Comparison of ENCODE assay signal across 7 mouse cellular contexts in genomic region chr19:6952712-6953037, GRCm38 (mm10). TPM values are rescaled to one million over a fixed set of nuclear protein-coding genes. Genes with fewer than 3 reads are reported as not detected.
DNase-seq lines count a peak whose midpoint lies in the region; ATAC-seq lines count a peak whose summit lies in the region.

No protein-coding gene starts in this region.

- H3K9ac ChIP-seq in embryonic facial prominence, embryonic 13.5 days, result peak overlapping the region; percentile 77
- no peak overlapping the region; the same call in 1 of the 2 replicates for H3K9ac ChIP-seq in limb, embryonic 11.5 days (ENCODE audit: low read length)
- peak overlapping the region; percentile 84 for H3K9ac ChIP-seq in midbrain, embryonic 13.5 days (replicated peaks)

- H3K36me3 ChIP-seq in embryonic facial prominence, embryonic 13.5 days, result peaks cover 42% of the 10 kb centered on the region
- peaks cover 5% of the 10 kb centered on the region; the same call in 1 of the 2 replicates for H3K36me3 ChIP-seq in limb, embryonic 11.5 days (ENCODE audit: control insufficient read depth, insufficient read depth, low read length)
- H3K36me3 ChIP-seq in midbrain, embryonic 13.5 days, result peaks cover 17% of the 10 kb centered on the region; the same call in 1 of the 2 replicates

- DNase-seq in adrenal gland, adult 2 months, result peak; percentile 90
- DNase-seq in heart, postnatal 4 days, result peak; percentile 48
- no peak for DNase-seq in limb, embryonic 11.5 days (ENCODE audit: low spot score)
- DNase-seq in yolk sac, embryonic 10.5 days (ENCODE audit: low spot score), result peak; percentile 62
- DNase-seq in right cerebral cortex, postnatal 25 days, result no peak

- H3K4me2 ChIP-seq in embryonic facial prominence, embryonic 13.5 days, result peak overlapping the region; percentile 91
- H3K4me2 ChIP-seq in limb, embryonic 11.5 days (ENCODE audit: low read depth, severe bottlenecking), result peak overlapping the region; percentile 79
- H3K4me2 ChIP-seq in midbrain, embryonic 13.5 days (replicated peaks), result peak overlapping the region; percentile 99

- no peak for ATAC-seq in embryonic facial prominence, embryonic 13.5 days (ENCODE audit: insufficient number of reproducible peaks, insufficient read depth, low FRiP score, low TSS enrichment, low read depth)
- ATAC-seq in limb, embryonic 11.5 days (ENCODE audit: insufficient number of reproducible peaks, low FRiP score, low TSS enrichment, low read depth), result no peak
- no peak for ATAC-seq in midbrain, embryonic 13.5 days

- WGBS in embryonic facial prominence, embryonic 13.5 days, result 12% methylated on average over 3 of the region's 3 CpGs
- 11% methylated on average over 3 of the region's 3 CpGs for WGBS in limb, embryonic 11.5 days
- WGBS in midbrain, embryonic 13.5 days, result 37% methylated on average over 3 of the region's 3 CpGs

- peak overlapping the region; percentile 63 for H3K4me3 ChIP-seq in embryonic facial prominence, embryonic 13.5 days
- peak overlapping the region; percentile 63; the same call in 1 of the 2 replicates for H3K4me3 ChIP-seq in limb, embryonic 11.5 days (ENCODE audit: low read depth, low read length)
- H3K4me3 ChIP-seq in midbrain, embryonic 13.5 days (replicated peaks), result peak overlapping the region; percentile 62

- peaks cover 24% of the 10 kb centered on the region for H3K4me1 ChIP-seq in embryonic facial prominence, embryonic 13.5 days
- H3K4me1 ChIP-seq in limb, embryonic 11.5 days (ENCODE audit: control insufficient read depth, insufficient read depth, low read length), result peaks cover 9% of the 10 kb centered on the region; the same call in 1 of the 2 replicates
- peaks cover 25% of the 10 kb centered on the region for H3K4me1 ChIP-seq in midbrain, embryonic 13.5 days (replicated peaks)

- H3K9me3 ChIP-seq in embryonic facial prominence, embryonic 13.5 days, result no peaks in the 10 kb centered on the region
- H3K9me3 ChIP-seq in limb, embryonic 11.5 days (ENCODE audit: control insufficient read depth, low read length), result no peaks in the 10 kb centered on the region
- H3K9me3 ChIP-seq in midbrain, embryonic 13.5 days, result no peaks in the 10 kb centered on the region

- no peaks in the 10 kb centered on the region for H3K27me3 ChIP-seq in embryonic facial prominence, embryonic 13.5 days
- H3K27me3 ChIP-seq in limb, embryonic 11.5 days (ENCODE audit: control insufficient read depth, insufficient read depth, low read length), result no peaks in the 10 kb centered on the region
- H3K27me3 ChIP-seq in midbrain, embryonic 13.5 days, result no peaks in the 10 kb centered on the region

- H3K27ac ChIP-seq in embryonic facial prominence, embryonic 13.5 days, result peak overlapping the region; percentile 98
- H3K27ac ChIP-seq in limb, embryonic 11.5 days (replicated peaks; ENCODE audit: low read depth, low read length), result no peak overlapping the region; the same call in 1 of the 2 replicates
- peak overlapping the region; percentile 97 for H3K27ac ChIP-seq in midbrain, embryonic 13.5 days

RNA-seq across cellular contexts. Expression of gene Gpr137, which starts 10.4 kb away (rescaled TPM):
- 10 to 100 TPM; 47.9 to 51.5 TPM for total RNA-seq in adrenal gland, adult 2 months (2021)
- 202 and 223 TPM in 2 replicates for polyA plus RNA-seq in adrenal gland, adult 2 months (2012; rRNA removed)
- 26.9 and 35.2 TPM in 2 replicates for polyA plus RNA-seq in embryonic facial prominence, embryonic 13.5 days (2015; fragmentation: Nextera tagmentation; extraction: Ambion mirVana)
- 10 to 100 TPM; 18.7 to 21.4 TPM for total RNA-seq in heart, postnatal 4 days (2021)
- 19.1 and 22.6 TPM in 2 replicates for polyA plus RNA-seq in limb, embryonic 11.5 days (2014; fragmentation: Nextera tagmentation; extraction: Ambion mirVana)
- 46.1 and 50.3 TPM in 2 replicates for polyA plus RNA-seq in midbrain, embryonic 13.5 days (2015; fragmentation: Nextera tagmentation; extraction: Ambion mirVana)

RNA-seq across cellular contexts. Expression of gene Bad, which starts 11.0 kb away (rescaled TPM):
- 10 to 100 TPM; 44.7 to 58.7 TPM for total RNA-seq in adrenal gland, adult 2 months (2021)
- polyA plus RNA-seq in adrenal gland, adult 2 months (2012; rRNA removed), result 91.2 and 102 TPM in 2 replicates
- 80.0 and 83.6 TPM in 2 replicates for polyA plus RNA-seq in embryonic facial prominence, embryonic 13.5 days (2015; fragmentation: Nextera tagmentation; extraction: Ambion mirVana)
- 10 to 100 TPM; 29.6 to 30.5 TPM for total RNA-seq in heart, postnatal 4 days (2021)
- 50.2 and 51.7 TPM in 2 replicates for polyA plus RNA-seq in limb, embryonic 11.5 days (2014; fragmentation: Nextera tagmentation; extraction: Ambion mirVana)
- polyA plus RNA-seq in midbrain, embryonic 13.5 days (2015; fragmentation: Nextera tagmentation; extraction: Ambion mirVana), result 75.5 and 84.3 TPM in 2 replicates

RNA-seq across cellular contexts. Expression of gene Kcnk4, which starts 18.4 kb away (rescaled TPM):
- total RNA-seq in adrenal gland, adult 2 months (2021), result under 1 TPM in 1 of 2 experiments, not detected in 1; 0.31 TPM
- 0.06 TPM in 1 of 2 replicates, not detected in the other for polyA plus RNA-seq in adrenal gland, adult 2 months (2012; rRNA removed)
- 1.2 and 1.3 TPM in 2 replicates for polyA plus RNA-seq in embryonic facial prominence, embryonic 13.5 days (2015; fragmentation: Nextera tagmentation; extraction: Ambion mirVana)
- total RNA-seq in heart, postnatal 4 days (2021), result under 1 TPM in 1 of 2 experiments, not detected in 1; 0.56 TPM
- 0.24 and 0.31 TPM in 2 replicates for polyA plus RNA-seq in limb, embryonic 11.5 days (2014; fragmentation: Nextera tagmentation; extraction: Ambion mirVana)
- polyA plus RNA-seq in midbrain, embryonic 13.5 days (2015; fragmentation: Nextera tagmentation; extraction: Ambion mirVana), result 0.28 and 0.79 TPM in 2 replicates

RNA-seq across cellular contexts. Expression of gene Ppp1r14b, which starts 22.1 kb away (rescaled TPM):
- 100 to 1,000 TPM; 123 to 288 TPM for total RNA-seq in adrenal gland, adult 2 months (2021)
- polyA plus RNA-seq in adrenal gland, adult 2 months (2012; rRNA removed), result 156 and 181 TPM in 2 replicates
- 84.9 and 120 TPM in 2 replicates for polyA plus RNA-seq in embryonic facial prominence, embryonic 13.5 days (2015; fragmentation: Nextera tagmentation; extraction: Ambion mirVana)
- total RNA-seq in heart, postnatal 4 days (2021), result 100 to 1,000 TPM; 243 to 246 TPM
- polyA plus RNA-seq in limb, embryonic 11.5 days (2014; fragmentation: Nextera tagmentation; extraction: Ambion mirVana), result 282 and 293 TPM in 2 replicates
- polyA plus RNA-seq in midbrain, embryonic 13.5 days (2015; fragmentation: Nextera tagmentation; extraction: Ambion mirVana), result 116 and 151 TPM in 2 replicates

RNA-seq across cellular contexts. Expression of gene Plcb3, which starts 23.6 kb away (rescaled TPM):
- total RNA-seq in adrenal gland, adult 2 months (2021), result 10 to 100 TPM; 34.1 to 47.8 TPM
- polyA plus RNA-seq in adrenal gland, adult 2 months (2012; rRNA removed), result 69.1 and 87.1 TPM in 2 replicates
- polyA plus RNA-seq in embryonic facial prominence, embryonic 13.5 days (2015; fragmentation: Nextera tagmentation; extraction: Ambion mirVana), result 41.5 and 42.4 TPM in 2 replicates
- 10 to 100 TPM; 17.4 to 19.9 TPM for total RNA-seq in heart, postnatal 4 days (2021)
- polyA plus RNA-seq in limb, embryonic 11.5 days (2014; fragmentation: Nextera tagmentation; extraction: Ambion mirVana), result 24.4 and 27.7 TPM in 2 replicates
- 9.6 and 11.6 TPM in 2 replicates for polyA plus RNA-seq in midbrain, embryonic 13.5 days (2015; fragmentation: Nextera tagmentation; extraction: Ambion mirVana)

Comparison
In these comparisons a context has a peak if more than half of its experiments do, and no peak if none do; other contexts are left out.
1. DNase-seq: peak in adrenal gland, adult 2 months (single experiment), heart, postnatal 4 days (single experiment) and yolk sac, embryonic 10.5 days (single experiment); none in limb, embryonic 11.5 days (single experiment) and right cerebral cortex, postnatal 25 days (single experiment).
2. Peak in every context shown above with its lines, with median percentiles within 50 percentile points of each other: H3K4me2 ChIP-seq and H3K4me3 ChIP-seq.